Comparison of ENCODE assay signal across 15 mouse cellular contexts in genomic region chr1:63998139-63998538, GRCm38 (mm10).
A peak's percentile ranks its signal among the peaks of the same experiment; 100 is the strongest.
DNase-seq lines count a peak whose midpoint lies in the region; ATAC-seq and TF ChIP-seq lines count a peak whose summit lies in the region.
"Had no signal": no experiment of that assay in that cellular context is flagged by ENCODE, and none has a peak within 500 bp of the region (broad histone marks: within the 10 kb centered on the region; RNA-seq: fewer than 3 reads in every experiment).

No protein-coding gene starts in this region.

- 0 out of 2 replicates have a peak overlapping the region, but pooled peaks have one; percentile 17 for H3K27ac ChIP-seq in hindbrain, embryonic 10.5 days
- no peak overlapping the region for H3K27ac ChIP-seq in hindbrain, embryonic 14.5 days
- H3K27ac ChIP-seq in midbrain, postnatal 0 days (ENCODE audit: low read depth, low read length), result no peak overlapping the region
- no peak overlapping the region for H3K27ac ChIP-seq in midbrain, embryonic 15.5 days
- H3K27ac ChIP-seq: forebrain, embryonic 15.5 days; hindbrain, embryonic 12.5 days; limb, embryonic 13.5 days had no signal

- H3K9me3 ChIP-seq in hindbrain, embryonic 10.5 days, result no peaks in the 10 kb centered on the region
- no peaks in the 10 kb centered on the region for H3K9me3 ChIP-seq in hindbrain, embryonic 14.5 days (ENCODE audit: control insufficient read depth, low read length)
- no peaks in the 10 kb centered on the region for H3K9me3 ChIP-seq in midbrain, postnatal 0 days (ENCODE audit: low read length)
- no peaks in the 10 kb centered on the region for H3K9me3 ChIP-seq in midbrain, embryonic 15.5 days
- H3K9me3 ChIP-seq: forebrain, embryonic 15.5 days; hindbrain, embryonic 12.5 days; limb, embryonic 13.5 days had no signal

- TF ChIP-seq CTCF in midbrain, postnatal 0 days (IDR thresholded peaks at IDR 0.05), result peak; percentile 14; the same call in 1 of the 2 replicates
- no peak for TF ChIP-seq CTCF in brain, embryonic 14.5 days (IDR thresholded peaks at IDR 0.05; ENCODE audit: borderline replicate concordance, extremely low read depth, insufficient read depth, insufficient read length)

- H3K4me2 ChIP-seq in hindbrain, embryonic 14.5 days (replicated peaks), result no peak overlapping the region
- H3K4me2 ChIP-seq in midbrain, postnatal 0 days (ENCODE audit: low read depth, low read length, poor library complexity, severe bottlenecking), result no peak overlapping the region
- H3K4me2 ChIP-seq in midbrain, embryonic 15.5 days, result no peak overlapping the region
- H3K4me2 ChIP-seq: forebrain, embryonic 15.5 days; hindbrain, embryonic 12.5 days; limb, embryonic 13.5 days had no signal

- H3K4me1 ChIP-seq in hindbrain, embryonic 10.5 days (replicated peaks), result peaks cover 31% of the 10 kb centered on the region
- H3K4me1 ChIP-seq in hindbrain, embryonic 14.5 days (replicated peaks; ENCODE audit: control insufficient read depth, insufficient read depth, low read length), result peaks cover 14% of the 10 kb centered on the region
- H3K4me1 ChIP-seq in midbrain, postnatal 0 days (ENCODE audit: insufficient read depth, low read length), result 0 out of 2 replicates have a peak, but pooled peaks cover 8% of the 10 kb centered on the region
- peaks cover 27% of the 10 kb centered on the region for H3K4me1 ChIP-seq in midbrain, embryonic 15.5 days

- TF ChIP-seq POLR2A in brain, embryonic 14.5 days (IDR thresholded peaks at IDR 0.05; ENCODE audit: borderline replicate concordance, extremely low read depth, insufficient read depth, insufficient read length, poor library complexity, severe bottlenecking), result no peak

- ATAC-seq in hindbrain, embryonic 14.5 days (ENCODE audit: low FRiP score), result no peak
- ATAC-seq in midbrain, postnatal 0 days (ENCODE audit: low FRiP score), result no peak
- no peak for ATAC-seq in midbrain, embryonic 15.5 days (replicated peaks)
- ATAC-seq: forebrain, embryonic 15.5 days; inflammation-experienced regulatory T-cells, adult 6 months had no signal

- no peak overlapping the region for H3K9ac ChIP-seq in hindbrain, embryonic 14.5 days
- H3K9ac ChIP-seq in midbrain, postnatal 0 days (replicated peaks; ENCODE audit: low read length, poor library complexity, severe bottlenecking), result no peak overlapping the region
- no peak overlapping the region for H3K9ac ChIP-seq in midbrain, embryonic 15.5 days
- H3K9ac ChIP-seq: forebrain, embryonic 15.5 days; hindbrain, embryonic 12.5 days; limb, embryonic 13.5 days had no signal

- H3K4me3 ChIP-seq in hindbrain, embryonic 10.5 days, result no peak overlapping the region
- no peak overlapping the region for H3K4me3 ChIP-seq in hindbrain, embryonic 14.5 days (replicated peaks; ENCODE audit: low read length)
- no peak overlapping the region for H3K4me3 ChIP-seq in midbrain, postnatal 0 days (ENCODE audit: low read depth, low read length)
- no peak overlapping the region for H3K4me3 ChIP-seq in midbrain, embryonic 15.5 days
- H3K4me3 ChIP-seq: forebrain, embryonic 15.5 days; hindbrain, embryonic 12.5 days; limb, embryonic 13.5 days had no signal

- no peaks in the 10 kb centered on the region for H3K27me3 ChIP-seq in hindbrain, embryonic 10.5 days (ENCODE audit: insufficient read depth, poor library complexity, severe bottlenecking)
- no peaks in the 10 kb centered on the region for H3K27me3 ChIP-seq in hindbrain, embryonic 14.5 days (ENCODE audit: control insufficient read depth, insufficient read depth, low read length)
- no peaks in the 10 kb centered on the region for H3K27me3 ChIP-seq in midbrain, postnatal 0 days (ENCODE audit: insufficient read depth, low read length)
- no peaks in the 10 kb centered on the region for H3K27me3 ChIP-seq in midbrain, embryonic 15.5 days (replicated peaks)
- H3K27me3 ChIP-seq: forebrain, embryonic 15.5 days; hindbrain, embryonic 12.5 days; limb, embryonic 13.5 days had no signal

- DNase-seq in hindbrain, embryonic 10.5 days (ENCODE audit: low spot score), result no peak
- no peak for DNase-seq in hindbrain, embryonic 14.5 days (ENCODE audit: low spot score)
- no peak for DNase-seq in midbrain, postnatal 0 days (ENCODE audit: low spot score)
- DNase-seq in brain, embryonic 14.5 days (ENCODE audit: low read depth), result peak; percentile 51
- DNase-seq in thymus, postnatal 14 days, result peak; percentile 48
- no peak for DNase-seq in right cerebral cortex, postnatal 25 days
- DNase-seq in adrenal gland, postnatal 10 days, result no peak
- DNase-seq: cerebellum, adult 9-10 months; kidney, postnatal 4 days; lung, postnatal 4 days had no signal

- no peaks in the 10 kb centered on the region for H3K36me3 ChIP-seq in hindbrain, embryonic 10.5 days
- H3K36me3 ChIP-seq in hindbrain, embryonic 14.5 days (replicated peaks; ENCODE audit: control insufficient read depth, insufficient read depth), result no peaks in the 10 kb centered on the region
- no peaks in the 10 kb centered on the region for H3K36me3 ChIP-seq in midbrain, postnatal 0 days (ENCODE audit: insufficient read depth, low read length)
- no peaks in the 10 kb centered on the region for H3K36me3 ChIP-seq in midbrain, embryonic 15.5 days (replicated peaks)
- H3K36me3 ChIP-seq: forebrain, embryonic 15.5 days; hindbrain, embryonic 12.5 days; limb, embryonic 13.5 days had no signal

- 80% methylated on average over 2 of the region's 2 CpGs for WGBS in hindbrain, embryonic 10.5 days
- 80% methylated on average over 2 of the region's 2 CpGs for WGBS in hindbrain, embryonic 14.5 days
- WGBS in midbrain, postnatal 0 days, result 73% methylated on average over 2 of the region's 2 CpGs
- WGBS in midbrain, embryonic 15.5 days, result 75% methylated on average over 2 of the region's 2 CpGs

Comparison
In these comparisons a context has a peak if more than half of its experiments do, and no peak if none do; other contexts are left out.
1. DNase-seq: peak in brain, embryonic 14.5 days (single experiment) and thymus, postnatal 14 days (single experiment); none in hindbrain, embryonic 10.5 days (single experiment), hindbrain, embryonic 14.5 days (single experiment), midbrain, postnatal 0 days (single experiment), right cerebral cortex, postnatal 25 days (single experiment) and adrenal gland, postnatal 10 days (single experiment).